In genomic region chr11:76300862-76301261, GRCm38 (mm10) we compare ENCODE assay signal across 20 mouse cellular contexts. TPM values are rescaled to one million over a fixed set of nuclear protein-coding genes. Genes with fewer than 3 reads are reported as not detected.
DNase-seq lines count a peak whose midpoint lies in the region; ATAC-seq and TF ChIP-seq lines count a peak whose summit lies in the region.
"Had no signal": no experiment of that assay in that cellular context is flagged by ENCODE, and none has a peak within 500 bp of the region (broad histone marks: within the 10 kb centered on the region; RNA-seq: fewer than 3 reads in every experiment).

No protein-coding gene starts in this region.

- no peaks in the 10 kb centered on the region for H3K27me3 ChIP-seq in embryonic facial prominence, embryonic 10.5 days (replicated peaks; ENCODE audit: low read depth, poor library complexity, severe bottlenecking)
- H3K27me3 ChIP-seq in embryonic facial prominence, embryonic 14.5 days (replicated peaks; ENCODE audit: control insufficient read depth, insufficient read depth, low read length): no peaks in the 10 kb centered on the region
- H3K27me3 ChIP-seq in limb, embryonic 14.5 days (ENCODE audit: control insufficient read depth, insufficient read depth, low read length): no peaks in the 10 kb centered on the region
- no peaks in the 10 kb centered on the region for H3K27me3 ChIP-seq in hindbrain, embryonic 10.5 days (ENCODE audit: insufficient read depth, poor library complexity, severe bottlenecking)
- no peaks in the 10 kb centered on the region for H3K27me3 ChIP-seq in heart, adult 2 months (ENCODE audit: control insufficient read depth, insufficient read depth, low read length)
- H3K27me3 ChIP-seq: heart, embryonic 13.5 days; hindbrain, embryonic 12.5 days had no signal

- no peaks in the 10 kb centered on the region; the same call in 1 of the 2 replicates for H3K79me2 ChIP-seq in heart, adult 2 months (replicated peaks; ENCODE audit: control insufficient read depth, insufficient read depth, low read length)

- TF ChIP-seq POLR2A in limb, embryonic 14.5 days (IDR thresholded peaks at IDR 0.05; ENCODE audit: borderline replicate concordance, extremely low read depth, insufficient read depth, insufficient read length): no peak
- no peak for TF ChIP-seq POLR2A in heart, adult 2 months (IDR thresholded peaks at IDR 0.05; ENCODE audit: insufficient read depth, low read depth, low read length)

- no peaks in the 10 kb centered on the region for H3K36me3 ChIP-seq in embryonic facial prominence, embryonic 10.5 days (replicated peaks)
- no peaks in the 10 kb centered on the region for H3K36me3 ChIP-seq in embryonic facial prominence, embryonic 14.5 days (ENCODE audit: control insufficient read depth, insufficient read depth, low read length)
- H3K36me3 ChIP-seq in limb, embryonic 14.5 days (ENCODE audit: control insufficient read depth, insufficient read depth, low read length): no peaks in the 10 kb centered on the region
- no peaks in the 10 kb centered on the region for H3K36me3 ChIP-seq in hindbrain, embryonic 10.5 days
- no peaks in the 10 kb centered on the region for H3K36me3 ChIP-seq in heart, adult 2 months (ENCODE audit: control insufficient read depth, insufficient read depth, low read length)
- H3K36me3 ChIP-seq: heart, embryonic 13.5 days; hindbrain, embryonic 12.5 days had no signal

- ATAC-seq in embryonic facial prominence, embryonic 14.5 days (ENCODE audit: low read depth): peak; percentile 70; the same call in 1 of the 2 replicates
- ATAC-seq in limb, embryonic 14.5 days (ENCODE audit: low FRiP score, low read depth): no peak
- ATAC-seq: hindbrain, embryonic 16.5 days; inflammation-experienced regulatory T-cells, adult 6 months; intestine, postnatal 0 days had no signal

- TF ChIP-seq CTCF in gastrocnemius, adult 2 months (IDR thresholded peaks at IDR 0.05): no peak
- no peak for TF ChIP-seq CTCF in heart, adult 2 months (IDR thresholded peaks at IDR 0.05)

- no peak overlapping the region for H3K9ac ChIP-seq in embryonic facial prominence, embryonic 14.5 days (ENCODE audit: low read depth, low read length)
- H3K9ac ChIP-seq in limb, embryonic 14.5 days (ENCODE audit: low read depth, low read length, severe bottlenecking): no peak overlapping the region
- H3K9ac ChIP-seq in heart, adult 2 months (ENCODE audit: low read depth, low read length): no peak overlapping the region
- H3K9ac ChIP-seq: heart, embryonic 13.5 days; hindbrain, embryonic 12.5 days had no signal

- H3K4me2 ChIP-seq in embryonic facial prominence, embryonic 14.5 days (ENCODE audit: low read depth, low read length): no peak overlapping the region
- H3K4me2 ChIP-seq in limb, embryonic 14.5 days (replicated peaks; ENCODE audit: low read depth, low read length, severe bottlenecking): no peak overlapping the region
- H3K4me2 ChIP-seq: heart, embryonic 13.5 days; hindbrain, embryonic 12.5 days had no signal

- DNase-seq in gastrocnemius, adult 2 months: no peak
- DNase-seq in gastrocnemius, postnatal 36 days: no peak
- no peak for DNase-seq in embryonic facial prominence, embryonic 10.5 days (ENCODE audit: low spot score)
- DNase-seq in embryonic facial prominence, embryonic 14.5 days (ENCODE audit: low spot score): peak; percentile 83
- no peak for DNase-seq in limb, embryonic 14.5 days (ENCODE audit: low spot score)
- no peak for DNase-seq in hindbrain, embryonic 10.5 days (ENCODE audit: low spot score)
- no peak for DNase-seq in lung, adult 18-20 months
- DNase-seq in heart, adult 2 months: no peak
- DNase-seq: adrenal gland, adult 2 months; adrenal gland, postnatal 25 days; cerebellum, adult 11 months; cerebellum, adult 8-10 months; cerebellum, postnatal 14 days; gastrocnemius, postnatal 10 days; heart, postnatal 36 days had no signal

- intact Hi-C loops in gastrocnemius, adult 2 months (cut with DNase I): no loop called here
- intact Hi-C loops in gastrocnemius, postnatal 36 days (cut with DNase I): no loop called here
- intact Hi-C loops in heart, adult 2 months (cut with DNase I): no loop called here

- H3K9me3 ChIP-seq in embryonic facial prominence, embryonic 10.5 days: no peaks in the 10 kb centered on the region
- no peaks in the 10 kb centered on the region for H3K9me3 ChIP-seq in embryonic facial prominence, embryonic 14.5 days (ENCODE audit: control insufficient read depth, low read length)
- no peaks in the 10 kb centered on the region for H3K9me3 ChIP-seq in limb, embryonic 14.5 days (ENCODE audit: control insufficient read depth, low read length)
- no peaks in the 10 kb centered on the region for H3K9me3 ChIP-seq in hindbrain, embryonic 10.5 days
- H3K9me3 ChIP-seq: heart, embryonic 13.5 days; hindbrain, embryonic 12.5 days had no signal

- peak overlapping the region; percentile 72; the same call in 1 of the 2 replicates for H3K27ac ChIP-seq in gastrocnemius, adult 2 months
- peak overlapping the region; percentile 51 for H3K27ac ChIP-seq in embryonic facial prominence, embryonic 10.5 days (replicated peaks)
- peak overlapping the region; percentile 50 for H3K27ac ChIP-seq in embryonic facial prominence, embryonic 14.5 days (replicated peaks; ENCODE audit: low read depth, low read length)
- peak overlapping the region; percentile 39 for H3K27ac ChIP-seq in limb, embryonic 14.5 days (replicated peaks; ENCODE audit: low read depth, low read length)
- no peak overlapping the region for H3K27ac ChIP-seq in hindbrain, embryonic 10.5 days
- no peak overlapping the region for H3K27ac ChIP-seq in heart, adult 2 months
- H3K27ac ChIP-seq: heart, embryonic 13.5 days; hindbrain, embryonic 12.5 days had no signal

- no peak for TF ChIP-seq EP300 in heart, adult 2 months (IDR thresholded peaks at IDR 0.05; ENCODE audit: insufficient read depth, low read depth, low read length)

- H3K4me1 ChIP-seq in embryonic facial prominence, embryonic 10.5 days: peaks cover 61% of the 10 kb centered on the region
- H3K4me1 ChIP-seq in embryonic facial prominence, embryonic 14.5 days (ENCODE audit: control insufficient read depth, insufficient read depth, low read length): peaks cover 51% of the 10 kb centered on the region
- peaks cover 68% of the 10 kb centered on the region for H3K4me1 ChIP-seq in limb, embryonic 14.5 days (ENCODE audit: control insufficient read depth, insufficient read depth, low read length)
- peaks cover 44% of the 10 kb centered on the region for H3K4me1 ChIP-seq in hindbrain, embryonic 10.5 days (replicated peaks)
- peaks cover 10% of the 10 kb centered on the region for H3K4me1 ChIP-seq in heart, adult 2 months (ENCODE audit: control insufficient read depth, insufficient read depth, low read length)

- whole genome bisulfite sequencing in embryonic facial prominence, embryonic 10.5 days: 90% methylated on average over 5 of the region's 5 CpGs
- 52% methylated on average over 5 of the region's 5 CpGs for WGBS in embryonic facial prominence, embryonic 14.5 days
- 30% methylated on average over 5 of the region's 5 CpGs for WGBS in limb, embryonic 14.5 days
- WGBS in hindbrain, embryonic 10.5 days: 85% methylated on average over 5 of the region's 5 CpGs
- WGBS in heart, adult 2 months: 87% methylated on average over 5 of the region's 5 CpGs

- no peak overlapping the region for H3K4me3 ChIP-seq in gastrocnemius, adult 2 months
- H3K4me3 ChIP-seq in embryonic facial prominence, embryonic 10.5 days: no peak overlapping the region
- no peak overlapping the region for H3K4me3 ChIP-seq in embryonic facial prominence, embryonic 14.5 days (ENCODE audit: low read depth, low read length)
- no peak overlapping the region for H3K4me3 ChIP-seq in limb, embryonic 14.5 days (replicated peaks; ENCODE audit: low read length)
- H3K4me3 ChIP-seq in hindbrain, embryonic 10.5 days: no peak overlapping the region
- H3K4me3 ChIP-seq in heart, adult 2 months: no peak overlapping the region
- H3K4me3 ChIP-seq: heart, embryonic 13.5 days; hindbrain, embryonic 12.5 days had no signal

RNA-seq across cellular contexts. Expression of gene Glod4, which starts 57.3 kb away (rescaled TPM):
- 10 to 100 TPM; 21.9 to 24.2 TPM for total RNA-seq in gastrocnemius, adult 2 months (2021)
- total RNA-seq in gastrocnemius, postnatal 36 days (2021): 10 to 100 TPM; 16.6 to 17.2 TPM
- 136 and 142 TPM in 2 replicates for polyA plus RNA-seq in embryonic facial prominence, embryonic 10.5 days (2016; fragmentation: Nextera tagmentation; extraction: Ambion mirVana)
- polyA plus RNA-seq in embryonic facial prominence, embryonic 14.5 days (2014; fragmentation: Nextera tagmentation; extraction: Ambion mirVana): 129 and 133 TPM in 2 replicates
- 36.4 and 56.2 TPM in 2 replicates for polyA plus RNA-seq in limb, embryonic 14.5 days (2012; rRNA removed)
- polyA plus RNA-seq in limb, embryonic 14.5 days (2014; fragmentation: Nextera tagmentation; extraction: Ambion mirVana): 140 and 141 TPM in 2 replicates
- 126 and 130 TPM in 2 replicates for polyA plus RNA-seq in hindbrain, embryonic 10.5 days (2016; fragmentation: Nextera tagmentation; extraction: Ambion mirVana)
- total RNA-seq in heart, adult 2 months (2021): 10 to 100 TPM; 34.2 to 41.5 TPM
- 12.0 and 26.7 TPM in 2 replicates for polyA plus RNA-seq in heart, adult 2 months (2012; rRNA removed)

RNA-seq across cellular contexts. Expression of gene Mrm3, which starts 57.3 kb away (rescaled TPM):
- 10 to 100 TPM; 11.3 to 16.2 TPM for total RNA-seq in gastrocnemius, adult 2 months (2021)
- total RNA-seq in gastrocnemius, postnatal 36 days (2021): 10 to 100 TPM; 11.0 to 13.9 TPM
- 26.1 and 28.8 TPM in 2 replicates for polyA plus RNA-seq in embryonic facial prominence, embryonic 10.5 days (2016; fragmentation: Nextera tagmentation; extraction: Ambion mirVana)
- polyA plus RNA-seq in embryonic facial prominence, embryonic 14.5 days (2014; fragmentation: Nextera tagmentation; extraction: Ambion mirVana): 21.1 and 23.8 TPM in 2 replicates
- polyA plus RNA-seq in limb, embryonic 14.5 days (2012; rRNA removed): 11.9 and 15.2 TPM in 2 replicates
- 20.8 and 20.9 TPM in 2 replicates for polyA plus RNA-seq in limb, embryonic 14.5 days (2014; fragmentation: Nextera tagmentation; extraction: Ambion mirVana)
- 21.5 and 24.7 TPM in 2 replicates for polyA plus RNA-seq in hindbrain, embryonic 10.5 days (2016; fragmentation: Nextera tagmentation; extraction: Ambion mirVana)
- total RNA-seq in heart, adult 2 months (2021): 10 to 100 TPM; 21.8 to 23.4 TPM
- 11.9 and 18.7 TPM in 2 replicates for polyA plus RNA-seq in heart, adult 2 months (2012; rRNA removed)

Comparison
In these comparisons a context has a peak if more than half of its experiments do, and no peak if none do; other contexts are left out.
1. H3K27ac ChIP-seq: peak in gastrocnemius, adult 2 months (single experiment), embryonic facial prominence, embryonic 10.5 days (single experiment), embryonic facial prominence, embryonic 14.5 days (single experiment) and limb, embryonic 14.5 days (single experiment); none in hindbrain, embryonic 10.5 days (single experiment) and heart, adult 2 months (single experiment).